Mouse (Mus musculus) C2C12 (cell line): ENCODE results near the gene Gm10320.

Experiments
- CTCF ChIP-seq: IDR thresholded peaks from one replicate; pipeline ENCODE4 v1.5.1; 2011; ENCODE audit not compliant: control insufficient read depth, insufficient read depth, insufficient read length
- FOSL1 ChIP-seq: IDR thresholded peaks from one replicate; pipeline ENCODE4 v1.8.0; 2011; ENCODE audit warnings: mild to moderate bottlenecking, low read length; ENCODE audit not compliant: poor library complexity, insufficient read depth, severe bottlenecking
- MAX ChIP-seq: IDR thresholded peaks from one replicate; pipeline ENCODE4 v1.6.1; 2011; ENCODE audit warnings: mild to moderate bottlenecking, control low read depth

- TF ChIP-seq CTCF (no peak), MAX (no peak), FOSL1 (no peak)
These were observed 15.9 kb upstream of the Gm10320 start for GRCm38 (mm10) chr13:98507656-98508055.
